Mouse (Mus musculus) neural tube, embryonic 15.5 days (tissue): ENCODE measurements around the gene Slc16a3. TPM values are rescaled to one million over a fixed set of nuclear protein-coding genes. Genes with fewer than 3 reads are reported as not detected.

ENCODE experiments used
- ATAC-seq: fragments of 200-750 bp; cut with Nextera tagmentation; 2 replicates; pipeline ENCODE4 v1.8.0; 2017; ENCODE audit warnings: mild to moderate bottlenecking, moderate TSS enrichment, moderate library complexity; ENCODE audit not compliant: low FRiP score
- H3K27ac ChIP-seq: fragments of 300-500 bp; sonication (generic); replicated peaks from 2 replicates; pipeline ENCODE4 v1.5.1; 2015; ENCODE audit warnings: mild to moderate bottlenecking, inconsistent platforms
- H3K27me3 ChIP-seq: fragments of 300-500 bp; sonication (generic); replicated peaks from 2 replicates; pipeline ENCODE4 v1.6.1; 2015; ENCODE audit warnings: inconsistent platforms
- H3K36me3 ChIP-seq: fragments of 300-500 bp; sonication (generic); 2 replicates; pipeline ENCODE4 v1.6.1; 2015; ENCODE audit warnings: inconsistent platforms
- H3K4me1 ChIP-seq: fragments of 300-500 bp; sonication (generic); 2 replicates; pipeline ENCODE4 v1.6.1; 2015; ENCODE audit warnings: inconsistent platforms
- H3K4me2 ChIP-seq: fragments of 300-500 bp; sonication (generic); 2 replicates; pipeline ENCODE4 v1.6.1; 2015; ENCODE audit warnings: inconsistent platforms, mild to moderate bottlenecking, moderate library complexity
- H3K4me3 ChIP-seq: fragments of 300-500 bp; sonication (generic); replicated peaks from 2 replicates; pipeline ENCODE4 v1.5.1; 2015; ENCODE audit warnings: mild to moderate bottlenecking, inconsistent platforms
- H3K9ac ChIP-seq: fragments of 300-500 bp; sonication (generic); replicated peaks from 2 replicates; pipeline ENCODE4 v1.6.1; 2015; ENCODE audit warnings: mild to moderate bottlenecking, inconsistent platforms
- H3K9me3 ChIP-seq: fragments of 300-500 bp; sonication (generic); replicated peaks from 2 replicates; pipeline ENCODE4 v1.6.1; 2016; ENCODE audit warnings: inconsistent platforms
- WGBS: fragments of 180-500 bp; shearing (Covaris S2); methylation state at CpG from one replicate; pipeline ENCODE4 v1.1.7; 2015; ENCODE audit warnings: mixed read lengths; 5-methylcytosine and 5-hydroxymethylcytosine counted together
- polyA plus RNA-seq: library from polyadenylated mRNA; unstranded; fragments of >200 nt; fragmentation: Nextera tagmentation; extraction: Ambion mirVana; gene quantifications from 2 replicates; pipeline ENCODE4 v1.2.1, GENCODE M21; 2015

The Slc16a3 gene
- polyA plus RNA-seq, 1 experiment from 2014 or later, result 11.3 TPM

DNA sequence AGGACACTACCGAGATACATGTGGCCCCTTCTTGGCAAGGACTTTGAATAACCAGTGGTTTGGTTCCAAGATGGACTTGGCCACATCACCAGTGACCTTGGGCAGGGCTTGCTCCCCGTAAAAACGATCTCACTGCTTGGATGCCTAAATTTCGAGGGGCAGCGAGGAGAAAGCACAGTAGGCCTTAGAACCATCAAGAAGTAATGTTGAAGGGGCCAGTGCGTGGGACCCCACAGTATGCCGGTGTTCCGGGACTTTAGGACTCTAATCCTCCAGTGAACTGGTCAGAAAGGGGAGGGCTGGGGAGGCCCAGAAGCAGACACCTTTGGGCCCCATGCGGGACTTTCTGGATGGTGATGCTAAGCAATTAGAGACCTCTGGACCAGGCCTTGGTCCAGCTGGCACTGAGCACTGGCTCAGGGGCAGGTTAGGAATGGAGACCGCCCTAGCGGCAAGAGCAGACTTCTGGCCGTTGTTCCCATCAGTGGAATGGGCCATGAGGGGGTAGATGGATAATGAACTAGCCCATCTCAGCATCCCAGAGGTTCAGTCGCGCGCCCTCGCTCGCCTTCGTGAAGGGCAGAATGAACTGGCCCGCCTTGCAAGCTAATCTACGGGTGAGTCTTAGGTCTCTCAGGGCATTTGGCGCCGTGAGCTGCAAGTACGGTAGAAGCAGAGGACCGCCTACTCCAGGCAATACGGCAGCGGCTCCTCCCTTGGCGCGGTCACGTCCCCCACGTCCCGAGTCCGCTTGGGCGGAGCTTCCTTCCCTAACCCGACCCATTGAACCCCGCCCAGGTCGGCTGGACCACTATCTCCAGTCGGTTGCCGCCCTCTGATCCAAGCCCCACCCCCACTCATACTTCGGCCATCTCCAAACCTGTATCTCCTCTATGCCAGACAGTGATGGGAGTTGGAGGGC, 2.3 kb downstream of the Slc16a3 start:
- H3K4me2 ChIP-seq, result peak overlapping the region; percentile 72
- H3K4me1 ChIP-seq, result peaks cover 39% of the 10 kb centered on the region
- WGBS, result 3% methylated on average over 39 of the region's 39 CpGs
- peak; percentile 72; the same call in 1 of the 2 replicates for ATAC-seq
- H3K4me3 ChIP-seq, result peak overlapping the region; percentile 45
- peaks cover under 1% of the 10 kb centered on the region; the same call in 1 of the 2 replicates for H3K36me3 ChIP-seq
- H3K27ac ChIP-seq, result no peak overlapping the region
- H3K27me3 ChIP-seq, result peaks cover 35% of the 10 kb centered on the region
- no peaks in the 10 kb centered on the region for H3K9me3 ChIP-seq
- H3K9ac ChIP-seq, result peak overlapping the region; percentile 20

DNA sequence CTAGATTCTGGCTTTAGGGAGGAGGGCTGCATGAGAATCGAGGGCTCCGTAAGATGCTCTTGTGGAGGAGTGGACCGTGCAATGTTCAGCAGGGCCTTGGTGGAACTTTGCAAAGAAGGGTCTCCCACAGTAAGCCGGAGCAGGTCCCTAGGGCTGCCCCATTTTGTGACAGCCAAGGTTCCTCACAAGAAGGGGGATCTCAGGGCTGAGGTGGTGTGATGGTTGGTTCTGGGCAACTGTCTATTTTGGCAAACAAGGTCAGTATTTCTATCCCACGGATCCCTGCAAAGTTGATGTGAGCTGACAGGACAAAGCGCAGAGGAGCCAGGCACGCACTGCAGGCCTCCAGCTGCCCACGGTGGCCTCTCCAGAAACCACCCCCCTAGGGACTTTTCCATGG, 3.0 kb downstream of the Slc16a3 start:
- Histone ChIP-seq H3K27me3 (peaks cover 35% of the 10 kb centered on the region), H3K4me3 (peak overlapping the region; percentile 45), H3K9me3 (no peaks in the 10 kb centered on the region), H3K4me1 (peaks cover 39% of the 10 kb centered on the region), H3K9ac (peak overlapping the region; percentile 20; the same call in 1 of the 2 replicates), H3K4me2 (peak overlapping the region; percentile 72), H3K27ac (no peak overlapping the region), H3K36me3 (peaks cover 7% of the 10 kb centered on the region; the same call in 1 of the 2 replicates)
- WGBS, result 34% methylated on average over 8 of the region's 8 CpGs
- ATAC-seq, result no peak

DNA sequence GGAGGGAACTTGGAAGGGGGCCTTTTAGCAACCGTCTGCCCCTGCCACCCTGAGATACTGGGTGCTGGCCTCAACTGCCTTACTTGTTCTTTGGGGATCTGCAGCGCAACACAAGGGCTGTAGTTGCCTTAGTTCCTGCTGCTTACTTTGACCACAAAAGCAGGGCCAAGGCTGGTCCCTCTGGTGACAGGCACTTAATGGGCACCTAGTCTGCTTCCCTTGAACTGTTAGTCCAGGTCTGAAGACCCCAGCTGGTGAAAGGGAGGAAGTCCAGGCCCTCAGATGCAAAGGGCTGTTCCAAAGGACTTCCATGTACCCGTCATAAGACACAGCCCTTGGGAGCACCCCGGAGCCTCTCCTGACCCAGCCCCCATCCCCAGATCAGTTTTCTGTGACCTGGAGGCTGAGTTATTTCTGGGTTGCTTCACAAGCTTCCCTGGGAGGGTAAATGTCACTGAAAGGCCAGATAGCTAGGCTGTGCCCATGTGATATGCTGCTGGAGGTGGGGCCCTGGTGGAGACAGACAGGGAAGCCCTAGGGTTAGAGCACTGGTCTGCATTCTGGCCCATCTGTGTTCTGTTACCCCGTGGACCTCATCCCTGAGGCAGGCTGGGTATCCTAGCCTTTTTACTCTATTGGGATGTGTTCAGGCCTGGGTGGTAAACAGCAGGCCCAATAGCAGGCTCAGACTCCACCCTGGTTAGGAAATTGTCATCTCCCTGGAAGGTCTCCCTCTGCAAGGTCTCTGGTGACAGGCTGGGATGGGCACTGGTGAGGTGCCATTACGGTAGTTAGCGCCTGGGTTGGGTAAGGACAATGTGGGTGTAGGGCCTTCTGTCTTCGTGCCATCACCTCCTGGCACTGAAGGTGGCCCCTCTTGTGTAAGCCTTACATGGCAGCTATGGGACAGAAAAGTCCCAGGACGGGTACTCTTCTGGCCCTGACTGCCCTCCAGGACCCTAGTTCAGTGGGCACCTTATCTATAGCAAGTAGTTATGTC, 3.8 kb downstream of the Slc16a3 start:
- Histone ChIP-seq H3K27me3 (peaks cover 35% of the 10 kb centered on the region), H3K4me2 (peak overlapping the region; percentile 72), H3K9ac (no peak overlapping the region), H3K4me3 (no peak overlapping the region), H3K36me3 (peaks cover 14% of the 10 kb centered on the region), H3K9me3 (no peaks in the 10 kb centered on the region), H3K4me1 (peaks cover 39% of the 10 kb centered on the region), H3K27ac (no peak overlapping the region)
- 82% methylated on average over 9 of the region's 9 CpGs for WGBS
- ATAC-seq, result no peak

- no peaks in the 10 kb centered on the region for H3K9me3 ChIP-seq
- H3K27me3 ChIP-seq, result peaks cover 8% of the 10 kb centered on the region
- no peak overlapping the region for H3K4me3 ChIP-seq
- ATAC-seq, result no peak
- no peak overlapping the region for H3K4me2 ChIP-seq
- peaks cover 29% of the 10 kb centered on the region for H3K36me3 ChIP-seq
- 90% methylated on average over 5 of the region's 5 CpGs for WGBS
- H3K9ac ChIP-seq, result no peak overlapping the region
- no peak overlapping the region for H3K27ac ChIP-seq
- H3K4me1 ChIP-seq, result peaks cover 23% of the 10 kb centered on the region
Observed at GRCm38 (mm10) chr11:120954936-120955335, 6.7 kb downstream of the Slc16a3 start.

DNA sequence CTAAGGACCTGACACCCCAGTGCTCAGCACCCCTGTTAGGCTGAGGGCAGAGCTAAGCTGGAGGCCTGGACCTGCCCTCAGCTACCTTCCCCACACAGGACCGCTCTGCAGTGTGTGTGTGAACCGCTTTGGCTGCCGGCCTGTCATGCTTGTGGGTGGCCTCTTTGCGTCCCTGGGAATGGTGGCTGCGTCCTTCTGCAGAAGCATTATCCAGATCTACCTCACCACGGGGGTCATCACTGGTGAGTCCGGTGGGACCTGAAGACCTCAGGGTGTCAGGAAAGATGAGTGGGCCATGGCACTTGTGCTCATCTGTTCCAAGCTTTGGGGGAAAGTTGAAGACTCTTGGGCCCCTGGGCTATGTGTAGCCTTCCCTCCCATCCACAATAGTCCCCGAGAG, 7.4 kb downstream of the Slc16a3 start:
- Histone ChIP-seq H3K27me3 (peaks cover under 1% of the 10 kb centered on the region; the same call in 1 of the 2 replicates), H3K4me2 (no peak overlapping the region), H3K4me1 (peaks cover 15% of the 10 kb centered on the region), H3K27ac (no peak overlapping the region; the same call in 1 of the 2 replicates), H3K4me3 (no peak overlapping the region), H3K36me3 (peaks cover 35% of the 10 kb centered on the region), H3K9ac (no peak overlapping the region), H3K9me3 (no peaks in the 10 kb centered on the region)
- WGBS, result 92% methylated on average over 8 of the region's 8 CpGs
- ATAC-seq, result no peak

- Histone ChIP-seq H3K4me3 (no peak overlapping the region), H3K9me3 (no peaks in the 10 kb centered on the region), H3K4me1 (peaks cover 2% of the 10 kb centered on the region; the same call in 1 of the 2 replicates), H3K4me2 (no peak overlapping the region), H3K9ac (no peak overlapping the region), H3K36me3 (peaks cover 47% of the 10 kb centered on the region), H3K27ac (no peak overlapping the region), H3K27me3 (no peaks in the 10 kb centered on the region)
- 83% methylated on average over 8 of the region's 8 CpGs for WGBS
- no peak for ATAC-seq
Observed at GRCm38 (mm10) chr11:120957052-120957451, 8.8 kb downstream of the Slc16a3 start.

- WGBS, result 80% methylated on average over 15 of the region's 15 CpGs
- H3K4me3 ChIP-seq, result no peak overlapping the region
- no peak overlapping the region for H3K4me2 ChIP-seq
- H3K36me3 ChIP-seq, result peaks cover 54% of the 10 kb centered on the region
- no peak for ATAC-seq
- H3K4me1 ChIP-seq, result no peaks in the 10 kb centered on the region
- H3K9me3 ChIP-seq, result no peaks in the 10 kb centered on the region
- no peak overlapping the region for H3K27ac ChIP-seq
- no peak overlapping the region for H3K9ac ChIP-seq
- H3K27me3 ChIP-seq, result no peaks in the 10 kb centered on the region
Observed at GRCm38 (mm10) chr11:120957731-120958257, 9.5 kb downstream of the Slc16a3 start.

- Histone ChIP-seq H3K27me3 (no peaks in the 10 kb centered on the region), H3K4me3 (no peak overlapping the region), H3K9ac (no peak overlapping the region), H3K4me1 (no peaks in the 10 kb centered on the region), H3K27ac (no peak overlapping the region), H3K9me3 (no peaks in the 10 kb centered on the region), H3K4me2 (no peak overlapping the region), H3K36me3 (peaks cover 67% of the 10 kb centered on the region)
- WGBS, result 92% methylated on average over 18 of the region's 18 CpGs
- ATAC-seq, result no peak
Observed at GRCm38 (mm10) chr11:120959066-120959465, 10.8 kb downstream of the Slc16a3 start.

DNA sequence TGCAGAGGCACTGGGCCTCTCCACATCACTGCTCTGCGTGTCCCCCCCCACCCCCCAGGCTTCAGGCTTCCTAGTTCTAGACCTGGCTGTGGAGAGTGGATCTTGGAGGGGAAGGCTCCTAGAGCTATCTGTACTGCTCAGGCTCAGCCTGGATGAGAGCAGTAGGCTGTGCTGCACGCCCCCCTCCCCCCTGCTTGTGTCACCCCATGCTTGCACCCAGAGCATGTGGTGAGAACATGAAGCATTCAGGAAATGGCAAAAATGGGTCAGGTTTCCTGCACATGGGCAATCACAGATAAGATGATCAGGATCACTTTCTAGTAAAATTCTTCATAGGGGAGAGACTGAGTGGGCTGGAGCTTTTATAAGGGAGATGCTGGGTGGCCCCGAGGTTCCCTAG, 11.3 kb downstream of the Slc16a3 start:
- H3K9me3 ChIP-seq, result no peaks in the 10 kb centered on the region
- H3K4me1 ChIP-seq, result 0 out of 2 replicates have a peak, but pooled peaks cover under 1% of the 10 kb centered on the region
- no peak overlapping the region for H3K4me2 ChIP-seq
- peaks cover 72% of the 10 kb centered on the region for H3K36me3 ChIP-seq
- H3K9ac ChIP-seq, result no peak overlapping the region
- H3K27ac ChIP-seq, result no peak overlapping the region
- ATAC-seq, result no peak
- WGBS, result 88% methylated on average over 3 of the region's 3 CpGs
- no peaks in the 10 kb centered on the region for H3K27me3 ChIP-seq
- H3K4me3 ChIP-seq, result no peak overlapping the region

- Histone ChIP-seq H3K27ac (no peak overlapping the region), H3K4me1 (0 out of 2 replicates have a peak, but pooled peaks cover 7% of the 10 kb centered on the region), H3K27me3 (no peaks in the 10 kb centered on the region), H3K9ac (no peak overlapping the region), H3K36me3 (peaks cover 78% of the 10 kb centered on the region), H3K4me3 (no peak overlapping the region), H3K9me3 (no peaks in the 10 kb centered on the region), H3K4me2 (no peak overlapping the region)
- no peak for ATAC-seq
- WGBS, result 67% methylated on average over 1 of the region's 1 CpGs
Observed at GRCm38 (mm10) chr11:120960248-120960647, 12.0 kb downstream of the Slc16a3 start.

DNA sequence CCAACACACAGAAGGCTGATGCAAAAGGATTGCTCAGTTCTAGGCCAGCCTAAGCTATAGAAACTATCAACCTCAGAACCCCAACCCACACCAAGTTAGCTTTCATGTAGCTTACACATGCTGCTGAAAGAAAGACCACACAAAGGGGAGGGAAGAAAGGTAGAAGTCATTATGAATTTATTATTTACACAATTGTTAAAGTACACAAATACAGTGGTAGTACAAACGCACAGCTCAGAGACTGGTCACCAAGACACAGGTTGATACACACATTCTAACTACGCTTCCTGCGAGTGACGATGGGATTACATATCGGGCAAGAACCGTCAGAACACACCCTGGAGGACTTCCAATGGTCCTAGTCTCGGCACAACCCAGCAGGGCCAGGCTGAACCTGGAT, 13.3 kb downstream of the Slc16a3 start:
- 91% methylated on average over 7 of the region's 7 CpGs for WGBS

More for the DNA sequence above, 13.3 kb downstream of the Slc16a3 start:
- no peak for ATAC-seq
- Histone ChIP-seq H3K36me3 (peaks cover 82% of the 10 kb centered on the region), H3K27ac (no peak overlapping the region), H3K27me3 (no peaks in the 10 kb centered on the region), H3K4me1 (0 out of 2 replicates have a peak, but pooled peaks cover 13% of the 10 kb centered on the region), H3K9me3 (no peaks in the 10 kb centered on the region), H3K4me3 (no peak overlapping the region), H3K9ac (no peak overlapping the region), H3K4me2 (no peak overlapping the region)
